Mouse (Mus musculus): Measurements from ENCODE around the gene Osbpl9. TPM values are rescaled to one million over a fixed set of nuclear protein-coding genes. Genes with fewer than 3 reads are reported as not detected.

Osbpl9 gene
- polyA plus RNA-seq, 1 experiment from 2014 or later = 64.5 TPM

DNA sequence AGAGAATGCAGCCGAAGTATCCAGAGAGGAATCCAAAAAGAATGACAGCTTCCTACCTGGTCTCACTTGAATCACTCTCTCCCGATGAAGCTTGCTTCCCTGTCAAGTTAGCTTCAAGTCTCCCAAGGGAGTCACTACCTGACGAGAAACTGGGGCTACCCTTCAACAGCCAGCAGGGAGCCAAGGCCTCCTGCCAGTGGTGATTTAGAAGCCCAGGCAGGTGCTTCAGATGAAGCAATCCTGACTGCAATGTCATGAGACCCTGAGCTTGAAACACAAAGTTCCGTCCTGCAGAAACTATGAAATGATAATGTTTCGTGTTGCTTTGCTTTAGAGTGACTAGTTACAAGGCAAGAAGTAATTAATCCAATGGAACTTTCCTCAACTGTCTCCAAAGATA lies 8.2 kb downstream of the Osbpl9 start:
- H3K9me3 ChIP-seq (replicated peaks) = no peaks in the 10 kb centered on the region
- no peaks in the 10 kb centered on the region for H3K27me3 ChIP-seq (ENCODE audit: low read depth, poor library complexity, severe bottlenecking)
- H3K4me3 ChIP-seq = no peak overlapping the region
- 86% methylated on average over 5 of the region's 5 CpGs for whole genome bisulfite sequencing
- no peaks in the 10 kb centered on the region for H3K4me1 ChIP-seq
- DNase-seq (ENCODE audit: low spot score) = no peak
- no peak overlapping the region for H3K27ac ChIP-seq
- no peaks in the 10 kb centered on the region for H3K36me3 ChIP-seq

DNA sequence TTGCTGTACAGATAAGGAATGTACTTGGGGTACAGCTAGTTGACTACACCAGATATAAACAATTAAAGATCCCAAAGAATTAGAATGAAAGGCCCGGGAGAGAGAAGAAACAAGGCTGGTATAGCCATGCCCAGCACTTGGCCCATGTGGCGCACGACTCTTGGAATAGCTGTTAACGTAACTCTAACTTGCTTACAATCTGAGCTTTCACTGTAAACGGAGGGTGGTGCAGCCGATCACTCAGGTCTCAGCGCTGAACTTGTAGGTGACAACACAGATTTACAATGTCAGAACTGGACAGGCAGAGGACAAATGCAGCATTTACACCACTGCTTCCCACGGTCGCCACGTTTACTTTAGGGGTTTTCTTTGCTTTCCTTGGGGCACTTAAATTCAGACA lies 10.5 kb downstream of the Osbpl9 start:
- Histone ChIP-seq H3K36me3 (no peaks in the 10 kb centered on the region), H3K9me3 (replicated peaks) (no peaks in the 10 kb centered on the region), H3K27me3 (ENCODE audit: low read depth, poor library complexity, severe bottlenecking) (no peaks in the 10 kb centered on the region), H3K4me1 (no peaks in the 10 kb centered on the region), H3K27ac (no peak overlapping the region), H3K4me3 (no peak overlapping the region)
- no peak for DNase-seq (ENCODE audit: low spot score)
- 81% methylated on average over 10 of the region's 10 CpGs for WGBS

DNA sequence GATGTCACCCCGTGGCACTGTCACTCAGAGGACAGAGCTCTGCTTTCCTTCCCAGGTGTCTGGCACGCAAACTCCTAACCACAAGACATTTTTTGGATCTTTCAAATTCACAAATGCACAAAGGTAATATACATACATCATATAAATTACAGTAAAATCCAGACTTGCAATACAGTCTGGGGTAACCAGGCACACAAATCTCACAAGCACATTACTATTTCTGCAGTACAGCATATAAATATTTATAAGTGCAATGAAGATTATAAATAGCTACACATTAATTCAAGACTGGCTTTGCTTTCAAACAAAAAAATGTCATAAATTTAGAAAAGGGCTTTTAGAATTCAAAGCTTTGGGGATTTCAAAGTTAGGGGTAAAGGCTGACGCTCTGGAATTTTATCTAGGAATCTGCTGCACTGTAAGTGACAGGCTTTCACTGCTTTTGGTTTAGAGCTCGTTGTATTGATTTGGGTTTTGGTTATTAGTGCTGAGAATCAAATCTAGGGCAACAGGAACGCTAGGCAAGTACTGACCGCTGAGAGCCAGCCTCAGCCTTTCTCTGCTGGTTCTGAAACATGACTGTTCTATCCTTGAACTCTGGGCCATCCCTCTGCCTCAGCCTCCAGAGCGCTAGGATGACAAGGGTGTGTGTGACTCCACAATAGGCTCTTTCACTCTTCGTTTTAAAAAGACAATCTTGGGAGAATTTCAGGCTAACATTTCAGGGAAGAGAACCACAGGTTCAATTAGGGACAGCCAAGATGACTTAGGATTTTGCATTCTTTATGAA lies 16.3 kb downstream of the Osbpl9 start:
- no peaks in the 10 kb centered on the region for H3K27me3 ChIP-seq (ENCODE audit: low read depth, poor library complexity, severe bottlenecking)
- DNase-seq (ENCODE audit: low spot score) = no peak
- H3K27ac ChIP-seq = no peak overlapping the region
- H3K4me3 ChIP-seq = no peak overlapping the region
- no peaks in the 10 kb centered on the region for H3K4me1 ChIP-seq
- no peaks in the 10 kb centered on the region for H3K9me3 ChIP-seq (replicated peaks)
- 95% methylated on average over 8 of the region's 8 CpGs for WGBS
- no peaks in the 10 kb centered on the region for H3K36me3 ChIP-seq

DNA sequence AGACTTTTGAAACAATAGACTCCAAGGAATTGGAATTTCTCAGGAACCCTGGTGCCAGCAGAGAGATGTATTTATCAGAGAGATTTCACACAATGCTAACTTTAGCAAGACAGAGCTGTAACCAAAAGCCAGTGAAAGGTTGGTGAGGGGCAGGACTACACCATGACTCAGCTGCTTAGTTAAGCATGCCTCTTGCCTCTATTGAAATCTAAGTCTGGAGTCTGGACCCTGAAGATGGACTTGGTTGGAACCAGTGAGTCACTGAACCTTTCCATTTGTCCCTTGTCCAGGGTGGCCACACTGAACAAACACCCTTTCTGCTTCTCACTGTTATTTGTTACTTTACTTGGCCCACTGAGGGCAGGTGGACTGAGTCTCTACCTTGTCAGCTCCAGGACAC lies 26.4 kb downstream of the Osbpl9 start:
- Histone ChIP-seq H3K4me1 (peaks cover 13% of the 10 kb centered on the region), H3K4me3 (no peak overlapping the region), H3K36me3 (peaks cover 6% of the 10 kb centered on the region), H3K27ac (no peak overlapping the region), H3K27me3 (ENCODE audit: low read depth, poor library complexity, severe bottlenecking) (no peaks in the 10 kb centered on the region), H3K9me3 (replicated peaks) (no peaks in the 10 kb centered on the region)
- no peak for DNase-seq (ENCODE audit: low spot score)

DNA sequence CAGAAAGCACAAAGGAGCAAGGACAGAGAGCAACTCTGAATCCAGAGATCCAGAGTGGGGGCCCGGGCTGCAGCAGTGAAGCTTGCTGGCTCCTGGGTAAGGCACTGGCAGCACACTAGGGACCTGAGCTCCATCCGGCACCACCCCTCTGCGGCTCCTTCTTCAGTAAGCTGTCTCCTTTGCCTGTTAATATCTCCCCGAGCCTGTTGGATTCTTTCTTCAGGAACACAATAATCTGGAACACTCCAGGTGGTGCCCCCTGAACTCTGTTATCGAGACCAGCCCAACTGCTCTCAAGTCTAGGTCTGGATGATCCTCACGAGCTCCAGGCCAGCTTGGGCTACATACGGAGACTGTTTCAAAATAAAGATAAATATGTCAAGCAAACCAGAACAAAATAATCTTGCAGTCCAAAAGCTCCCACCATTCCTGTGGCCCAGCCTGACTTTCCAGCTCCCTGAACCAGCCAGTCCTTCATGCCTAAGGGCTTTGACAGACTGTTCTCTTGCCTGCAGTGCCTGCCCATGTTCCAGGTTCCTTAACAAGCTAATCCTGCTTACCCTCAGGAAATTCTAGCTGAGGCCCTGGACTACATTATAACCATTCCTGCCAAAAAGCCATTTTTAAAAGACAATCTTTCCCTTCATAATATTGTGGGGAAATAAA lies 28.2 kb downstream of the Osbpl9 start:
- Histone ChIP-seq H3K27me3 (ENCODE audit: low read depth, poor library complexity, severe bottlenecking) (no peaks in the 10 kb centered on the region), H3K36me3 (peaks cover 8% of the 10 kb centered on the region), H3K27ac (no peak overlapping the region), H3K4me1 (peaks cover 13% of the 10 kb centered on the region), H3K9me3 (replicated peaks) (no peaks in the 10 kb centered on the region), H3K4me3 (no peak overlapping the region)
- DNase-seq (ENCODE audit: low spot score) = no peak
- 69% methylated on average over 7 of the region's 7 CpGs for WGBS

DNA sequence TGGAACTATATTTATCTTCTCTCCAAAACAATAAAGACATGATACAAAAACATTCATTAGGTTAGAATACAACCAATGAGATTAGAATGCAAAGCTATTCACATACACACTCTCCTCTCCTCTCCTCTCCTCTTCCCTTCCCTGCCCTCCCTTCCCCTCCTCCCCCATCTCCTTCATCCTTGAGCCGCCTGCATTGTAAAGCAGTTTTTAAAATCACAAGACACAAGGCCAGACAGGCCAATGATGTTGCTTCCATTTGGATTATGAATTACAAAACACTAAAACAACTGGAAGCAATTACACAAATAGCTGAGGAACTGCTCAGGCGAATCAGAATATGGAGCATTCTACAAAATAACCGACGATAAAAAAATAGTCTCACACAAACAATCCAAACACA lies 28.7 kb downstream of the Osbpl9 start:
- no peak overlapping the region for H3K27ac ChIP-seq
- no peak for DNase-seq (ENCODE audit: low spot score)
- no peak overlapping the region for H3K4me3 ChIP-seq
- H3K9me3 ChIP-seq (replicated peaks) = no peaks in the 10 kb centered on the region
- H3K27me3 ChIP-seq (ENCODE audit: low read depth, poor library complexity, severe bottlenecking) = no peaks in the 10 kb centered on the region
- peaks cover 13% of the 10 kb centered on the region for H3K4me1 ChIP-seq
- peaks cover 8% of the 10 kb centered on the region for H3K36me3 ChIP-seq
- 77% methylated on average over 4 of the region's 4 CpGs for WGBS

DNA sequence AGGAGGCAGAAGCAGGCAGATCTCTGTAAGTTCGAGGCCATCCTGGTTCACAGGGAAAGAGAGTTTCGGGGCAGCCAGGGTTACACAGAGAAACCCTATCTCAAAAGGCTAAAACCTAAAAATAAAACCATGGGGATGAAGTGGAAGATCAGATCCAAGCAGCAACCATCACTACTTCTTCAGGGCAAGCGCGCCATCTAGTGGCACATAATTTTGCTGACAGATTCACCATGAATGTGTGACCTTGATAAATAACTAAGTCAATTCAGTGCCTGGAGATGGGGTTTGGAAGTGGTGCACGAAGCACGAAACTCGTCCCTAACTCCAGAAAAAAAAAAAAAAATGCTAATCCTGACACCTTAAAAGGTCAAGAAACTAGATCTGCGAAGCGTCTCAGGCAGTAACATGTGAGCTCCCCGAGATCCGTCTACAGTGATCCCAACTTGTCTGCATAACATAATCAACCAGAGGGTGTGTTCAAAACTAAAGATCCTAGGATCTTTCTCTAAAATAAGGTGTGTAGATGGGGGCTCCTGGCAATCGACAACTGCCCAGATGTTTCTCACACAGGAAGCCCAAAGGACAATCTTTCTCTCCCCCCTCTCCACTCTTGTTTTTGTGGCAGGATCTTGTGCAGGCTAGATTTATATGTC lies 36.4 kb downstream of the Osbpl9 start:
- Histone ChIP-seq H3K4me3 (no peak overlapping the region), H3K9me3 (replicated peaks) (no peaks in the 10 kb centered on the region)

DNA sequence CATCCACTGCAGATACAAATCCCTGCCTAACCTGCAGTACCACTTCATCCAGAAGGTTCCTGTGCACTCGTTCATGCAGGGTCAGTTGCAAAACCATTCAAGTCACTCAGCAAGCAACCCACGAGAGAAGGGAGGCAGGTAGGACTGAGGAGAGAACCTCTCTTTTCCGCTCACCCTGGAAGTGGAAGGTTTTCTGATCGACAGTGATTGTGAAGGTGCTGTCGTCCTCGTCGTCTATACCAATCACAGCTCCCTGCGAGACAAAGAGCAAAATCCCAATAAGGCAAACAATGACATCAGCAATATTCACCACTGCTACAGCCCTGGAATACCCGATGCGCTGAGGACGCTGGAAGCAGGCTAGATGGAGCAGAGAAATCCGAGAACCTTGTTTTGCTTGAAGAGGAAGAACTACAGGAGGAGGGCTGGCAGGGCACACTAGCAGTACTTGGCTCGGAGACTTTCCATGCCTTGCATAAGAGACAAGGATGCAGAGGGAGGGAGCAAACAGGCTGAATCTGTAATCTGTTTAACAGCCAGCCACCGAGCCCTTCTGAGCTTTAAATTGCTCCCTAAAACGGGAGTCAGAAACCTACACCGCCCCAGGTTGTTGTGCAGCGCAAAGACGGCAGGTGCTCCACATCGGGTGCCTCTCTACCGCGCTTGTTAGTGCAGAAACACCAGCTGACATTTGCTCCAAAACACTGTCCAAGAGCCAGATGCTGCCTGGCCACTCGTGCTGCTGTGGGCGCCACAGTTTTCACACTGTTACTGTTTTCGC lies 45.4 kb downstream of the Osbpl9 start:
- H3K36me3 ChIP-seq = 0 out of 2 replicates have a peak, but pooled peaks cover 2% of the 10 kb centered on the region
- H3K4me1 ChIP-seq = peaks cover 6% of the 10 kb centered on the region
- WGBS = 46% methylated on average over 24 of the region's 24 CpGs
- H3K27me3 ChIP-seq (ENCODE audit: low read depth, poor library complexity, severe bottlenecking) = no peaks in the 10 kb centered on the region
- H3K9me3 ChIP-seq (replicated peaks) = no peaks in the 10 kb centered on the region
- H3K4me3 ChIP-seq = no peak overlapping the region
- DNase-seq (ENCODE audit: low spot score) = no peak
- H3K27ac ChIP-seq = no peak overlapping the region

More for the DNA sequence above, 36.4 kb downstream of the Osbpl9 start:
- DNase-seq (ENCODE audit: low spot score) = peak; percentile 80
- H3K27ac ChIP-seq = no peak overlapping the region
- H3K36me3 ChIP-seq = peaks cover 4% of the 10 kb centered on the region; the same call in 1 of the 2 replicates
- 41% methylated on average over 12 of the region's 12 CpGs for WGBS
- no peaks in the 10 kb centered on the region for H3K27me3 ChIP-seq (ENCODE audit: low read depth, poor library complexity, severe bottlenecking)
- H3K4me1 ChIP-seq = no peaks in the 10 kb centered on the region

DNA sequence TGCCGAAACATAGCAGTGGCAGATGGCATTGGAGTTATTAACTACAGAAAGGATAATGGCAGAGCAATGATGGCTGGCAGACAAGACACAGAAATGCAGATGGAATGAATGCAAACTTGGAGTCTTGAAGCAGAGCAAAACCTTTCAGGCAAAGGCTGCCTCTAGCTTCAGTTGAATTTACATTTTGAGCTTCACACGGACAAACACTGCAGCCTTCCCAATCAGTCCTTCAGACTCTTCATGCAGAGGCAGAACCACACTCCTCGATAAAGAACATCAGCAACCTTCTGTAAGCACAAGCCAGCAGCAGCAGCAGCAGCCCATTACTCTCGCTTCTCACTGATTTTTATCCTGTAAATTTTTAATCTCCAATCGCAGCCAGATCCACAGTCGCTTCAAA lies 46.0 kb downstream of the Osbpl9 start:
- no peak overlapping the region for H3K27ac ChIP-seq
- H3K27me3 ChIP-seq (ENCODE audit: low read depth, poor library complexity, severe bottlenecking) = no peaks in the 10 kb centered on the region
- H3K4me1 ChIP-seq = peaks cover 6% of the 10 kb centered on the region
- no peak for DNase-seq (ENCODE audit: low spot score)
- no peak overlapping the region for H3K4me3 ChIP-seq
- no peaks in the 10 kb centered on the region for H3K9me3 ChIP-seq (replicated peaks)
- H3K36me3 ChIP-seq = 0 out of 2 replicates have a peak, but pooled peaks cover 2% of the 10 kb centered on the region
- whole genome bisulfite sequencing = 90% methylated on average over 6 of the region's 6 CpGs

DNA sequence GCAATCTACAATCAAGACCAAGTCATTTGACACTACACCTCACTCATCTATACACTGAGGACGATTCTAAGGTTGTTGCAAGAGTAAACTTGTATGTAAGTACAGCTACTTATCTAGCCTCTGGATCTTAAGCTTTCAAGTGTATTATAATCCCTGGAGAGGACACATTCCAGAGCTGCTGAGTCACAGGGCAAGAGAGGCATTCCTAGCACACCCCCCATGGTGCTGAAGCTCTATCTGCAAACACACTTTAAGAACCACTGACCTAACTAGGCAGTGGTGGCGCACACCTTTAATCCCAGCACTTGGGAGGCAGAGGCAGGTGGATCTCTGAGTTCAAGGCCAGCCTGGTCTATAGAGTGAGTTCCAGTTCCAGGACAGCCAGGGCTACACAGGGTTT lies 51.9 kb downstream of the Osbpl9 start:
- H3K36me3 ChIP-seq = 0 out of 2 replicates have a peak, but pooled peaks cover 2% of the 10 kb centered on the region
- H3K27me3 ChIP-seq (ENCODE audit: low read depth, poor library complexity, severe bottlenecking) = no peaks in the 10 kb centered on the region
- no peak overlapping the region for H3K4me3 ChIP-seq
- DNase-seq (ENCODE audit: low spot score) = no peak
- H3K4me1 ChIP-seq = no peaks in the 10 kb centered on the region
- 75% methylated on average over 2 of the region's 2 CpGs for WGBS
- no peak overlapping the region for H3K27ac ChIP-seq
- no peaks in the 10 kb centered on the region for H3K9me3 ChIP-seq (replicated peaks)

DNA sequence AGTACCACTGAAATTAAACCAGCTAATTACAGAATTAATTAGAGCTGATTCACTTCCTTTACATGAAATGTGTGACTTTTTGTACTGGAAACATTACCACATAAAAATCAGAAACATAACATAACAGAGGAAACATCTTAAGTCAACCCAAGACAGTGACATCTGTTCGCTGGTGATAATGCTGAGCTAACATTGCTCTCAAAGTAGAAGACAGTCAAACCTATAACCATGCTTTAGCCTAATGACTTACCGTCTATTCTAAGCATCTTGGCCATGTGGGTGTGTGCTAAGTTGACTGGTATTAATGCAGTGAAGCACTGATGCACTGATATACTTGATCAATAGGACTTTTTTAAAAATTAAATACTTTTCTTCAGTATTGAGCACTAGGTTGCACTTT lies 52.7 kb downstream of the Osbpl9 start:
- DNase-seq (ENCODE audit: low spot score) = no peak
- Histone ChIP-seq H3K36me3 (0 out of 2 replicates have a peak, but pooled peaks cover 2% of the 10 kb centered on the region), H3K27me3 (ENCODE audit: low read depth, poor library complexity, severe bottlenecking) (no peaks in the 10 kb centered on the region), H3K27ac (no peak overlapping the region), H3K9me3 (replicated peaks) (no peaks in the 10 kb centered on the region), H3K4me3 (no peak overlapping the region), H3K4me1 (no peaks in the 10 kb centered on the region)
- WGBS = 85% methylated on average over 2 of the region's 2 CpGs

DNA sequence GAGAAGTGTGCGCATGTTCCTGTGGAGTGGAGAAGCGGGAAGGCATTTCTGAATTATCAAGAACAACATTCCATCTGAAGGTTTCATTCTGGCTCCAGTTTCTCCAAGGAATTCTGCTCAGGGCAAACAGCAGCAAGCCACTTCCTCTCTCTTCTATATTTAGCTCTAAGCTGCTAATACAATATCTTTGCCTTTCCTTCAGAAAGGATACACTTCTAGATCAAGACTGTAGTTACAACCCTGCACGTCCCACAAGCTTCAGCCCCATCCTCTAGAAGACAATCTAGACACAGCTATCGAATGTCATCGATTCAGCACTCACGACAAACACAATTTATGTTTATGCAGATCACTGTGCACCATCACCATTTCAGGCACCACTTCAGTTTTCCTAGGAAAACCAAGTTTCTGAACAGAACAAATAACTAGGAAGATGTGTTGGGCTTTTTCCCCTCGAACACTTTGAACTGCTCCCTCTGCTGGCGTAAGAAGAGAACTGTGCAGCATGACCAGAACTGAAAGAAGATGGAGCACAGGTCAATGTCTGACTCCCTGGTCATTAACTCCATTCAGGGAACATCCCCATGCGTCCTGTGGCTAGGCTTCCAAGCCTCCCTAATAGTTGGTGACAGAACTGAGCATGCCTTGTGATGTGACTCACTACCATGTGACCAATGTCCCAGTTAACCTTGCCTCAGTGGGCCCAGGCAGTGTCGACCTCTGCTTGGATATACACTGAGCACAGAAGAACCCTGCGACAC lies 54.6 kb downstream of the Osbpl9 start:
- Histone ChIP-seq H3K4me1 (no peaks in the 10 kb centered on the region), H3K36me3 (no peaks in the 10 kb centered on the region), H3K27me3 (ENCODE audit: low read depth, poor library complexity, severe bottlenecking) (no peaks in the 10 kb centered on the region), H3K27ac (no peak overlapping the region), H3K9me3 (replicated peaks) (no peaks in the 10 kb centered on the region), H3K4me3 (no peak overlapping the region)
- 66% methylated on average over 11 of the region's 11 CpGs for WGBS
- DNase-seq (ENCODE audit: low spot score) = peak; percentile 60

All from limb, embryonic 10.5 days (tissue).